Mouse (Mus musculus) heart, postnatal 0 days (tissue): ENCODE measurements around the gene Tuba8.

Source experiments
- CTCF ChIP-seq: IDR thresholded peaks from 2 replicates; pipeline ENCODE4 v1.5.1; 2016; ENCODE audit warnings: antibody characterized with exemption, control low read depth, low read depth
- EP300 ChIP-seq: IDR thresholded peaks from 2 replicates; pipeline ENCODE4 v1.6.1; 2016; ENCODE audit warnings: antibody characterized with exemption, low read depth

- TF ChIP-seq CTCF = no peak
- TF ChIP-seq EP300 = no peak
These were observed 6.2 kb downstream of the Tuba8 start for GRCm38 (mm10) chr6:121216589-121217255.
